Mouse (Mus musculus) limb, embryonic 12.5 days (tissue): ENCODE results near the gene Med25. TPM values are rescaled to one million over a fixed set of nuclear protein-coding genes. Genes with fewer than 3 reads are reported as not detected.
A peak's percentile ranks its signal among the peaks of the same experiment; 100 is the strongest.

Source experiments
- ATAC-seq: fragments of 200-750 bp; cut with Nextera tagmentation; 2 replicates; pipeline ENCODE4 v1.8.0; 2017; ENCODE audit warnings: low read depth, moderate TSS enrichment; ENCODE audit not compliant: insufficient number of reproducible peaks, insufficient read depth, low FRiP score, low TSS enrichment
- H3K27ac ChIP-seq: fragments of 300-500 bp; sonication (generic); 2 replicates; pipeline ENCODE4 v1.5.1; 2016; ENCODE audit warnings: mild to moderate bottlenecking, moderate library complexity
- H3K27me3 ChIP-seq: fragments of 300-500 bp; sonication (generic); 2 replicates; pipeline ENCODE4 v1.6.1; 2016; ENCODE audit warnings: mild to moderate bottlenecking, moderate library complexity
- H3K36me3 ChIP-seq: fragments of 300-500 bp; sonication (generic); 2 replicates; pipeline ENCODE4 v1.6.1; 2016; ENCODE audit warnings: mild to moderate bottlenecking, moderate library complexity
- H3K4me1 ChIP-seq: fragments of 300-500 bp; sonication (generic); replicated peaks from 2 replicates; pipeline ENCODE4 v1.6.1; 2016
- H3K4me2 ChIP-seq: fragments of 300-500 bp; sonication (generic); 2 replicates; pipeline ENCODE4 v1.6.1; 2016; ENCODE audit warnings: mild to moderate bottlenecking, moderate library complexity
- H3K4me3 ChIP-seq: fragments of 300-500 bp; sonication (generic); replicated peaks from 2 replicates; pipeline ENCODE4 v1.5.1; 2016; ENCODE audit warnings: mild to moderate bottlenecking
- H3K9ac ChIP-seq: fragments of 300-500 bp; sonication (generic); replicated peaks from 2 replicates; pipeline ENCODE4 v1.6.1; 2016; ENCODE audit warnings: mild to moderate bottlenecking, moderate library complexity
- H3K9me3 ChIP-seq: fragments of 300-500 bp; sonication (generic); 2 replicates; pipeline ENCODE4 v1.6.1; 2016; ENCODE audit warnings: mild to moderate bottlenecking, moderate library complexity
- WGBS: fragments of 180-500 bp; shearing (Covaris S2); methylation state at CpG from one replicate; pipeline ENCODE4 v1.1.7; 2016; 5-methylcytosine and 5-hydroxymethylcytosine counted together
- polyA plus RNA-seq: library from polyadenylated mRNA; unstranded; fragments of >200 nt; fragmentation: Nextera tagmentation; extraction: Ambion mirVana; gene quantifications from 2 replicates; pipeline ENCODE4 v1.2.1, GENCODE M21; 2016

The Med25 gene
- 116 and 127 TPM in 2 replicates for polyA plus RNA-seq

- ATAC-seq: peak; percentile 61
Measured at GRCm38 (mm10) chr7:44892276-44892921, at the start of gene Med25. Gene Med25, minus strand, starts transcription at chr7:44892712.

GRCm38 (mm10) chr7:44938680-44939079 is 46.2 kb upstream of the Med25 start:
- H3K27me3 ChIP-seq: no peaks in the 10 kb centered on the region
- H3K9me3 ChIP-seq: peaks cover 6% of the 10 kb centered on the region
- no peak overlapping the region for H3K4me3 ChIP-seq
- H3K4me2 ChIP-seq: no peak overlapping the region
- ATAC-seq: no peak
- WGBS: 90% methylated on average over 4 of the region's 4 CpGs
- H3K9ac ChIP-seq: no peak overlapping the region
- H3K27ac ChIP-seq: no peak overlapping the region
- no peaks in the 10 kb centered on the region for H3K4me1 ChIP-seq
- no peaks in the 10 kb centered on the region for H3K36me3 ChIP-seq

More at GRCm38 (mm10) chr7:44892276-44892921, at the start of gene Med25:
- Histone ChIP-seq H3K9ac (peak within 1 kb of the TSS; percentile 85), H3K9me3 (no peaks in the 10 kb centered on the region), H3K27me3 (no peaks in the 10 kb centered on the region), H3K27ac (peak within 1 kb of the TSS; percentile 96), H3K4me3 (peak within 1 kb of the TSS; percentile 82), H3K36me3 (peaks cover 31% of the 10 kb centered on the region), H3K4me1 (peaks cover 38% of the 10 kb centered on the region), H3K4me2 (peak within 1 kb of the TSS; percentile 85)
- under 1% methylated on average over 56 of the region's 56 CpGs for WGBS

GRCm38 (mm10) chr7:44929204-44930151 is 37.0 kb upstream of the Med25 start, which contains the start of gene Ap2a1:
Gene Ap2a1, minus strand, starts transcription at chr7:44929496.
- Histone ChIP-seq H3K36me3 (peaks cover 20% of the 10 kb centered on the region), H3K9ac (peak within 1 kb of the TSS; percentile 89), H3K27me3 (no peaks in the 10 kb centered on the region), H3K27ac (peak within 1 kb of the TSS; percentile 89), H3K4me1 (peaks cover 20% of the 10 kb centered on the region), H3K4me2 (peak within 1 kb of the TSS; percentile 84), H3K9me3 (no peaks in the 10 kb centered on the region), H3K4me3 (peak within 1 kb of the TSS; percentile 82)
- peak; percentile 99 for ATAC-seq
- WGBS: under 1% methylated on average over 84 of the region's 84 CpGs

GRCm38 (mm10) chr7:44928570-44928969 is 36.1 kb upstream of the Med25 start:
- Histone ChIP-seq H3K9ac (peak overlapping the region; percentile 89), H3K9me3 (no peaks in the 10 kb centered on the region), H3K27ac (no peak overlapping the region), H3K36me3 (peaks cover 29% of the 10 kb centered on the region), H3K27me3 (no peaks in the 10 kb centered on the region), H3K4me2 (peak overlapping the region; percentile 84), H3K4me1 (peaks cover 20% of the 10 kb centered on the region), H3K4me3 (peak overlapping the region; percentile 82)
- 5% methylated on average over 1 of the region's 1 CpGs for WGBS
- no peak for ATAC-seq

GRCm38 (mm10) chr7:44925468-44925867 is 33.0 kb upstream of the Med25 start:
- Histone ChIP-seq H3K9me3 (no peaks in the 10 kb centered on the region), H3K9ac (no peak overlapping the region), H3K36me3 (peaks cover 54% of the 10 kb centered on the region), H3K27ac (no peak overlapping the region), H3K4me1 (peaks cover 18% of the 10 kb centered on the region), H3K4me2 (no peak overlapping the region), H3K4me3 (no peak overlapping the region), H3K27me3 (no peaks in the 10 kb centered on the region)
- 77% methylated on average over 3 of the region's 3 CpGs for WGBS
- ATAC-seq: no peak

- no peak overlapping the region for H3K27ac ChIP-seq
- no peak overlapping the region for H3K9ac ChIP-seq
- H3K4me3 ChIP-seq: no peak overlapping the region
- no peaks in the 10 kb centered on the region for H3K9me3 ChIP-seq
- peaks cover 71% of the 10 kb centered on the region for H3K36me3 ChIP-seq
- H3K4me2 ChIP-seq: no peak overlapping the region
- no peaks in the 10 kb centered on the region for H3K27me3 ChIP-seq
- no peak for ATAC-seq
- H3K4me1 ChIP-seq: peaks cover 3% of the 10 kb centered on the region; the same call in 1 of the 2 replicates
Measured at GRCm38 (mm10) chr7:44922530-44922929, 30.0 kb upstream of the Med25 start.

- peaks cover 75% of the 10 kb centered on the region for H3K36me3 ChIP-seq
- no peaks in the 10 kb centered on the region for H3K27me3 ChIP-seq
- H3K9me3 ChIP-seq: no peaks in the 10 kb centered on the region
- no peak overlapping the region for H3K4me3 ChIP-seq
- no peak overlapping the region for H3K27ac ChIP-seq
- WGBS: 93% methylated on average over 5 of the region's 5 CpGs
- H3K9ac ChIP-seq: no peak overlapping the region
- H3K4me2 ChIP-seq: no peak overlapping the region
- H3K4me1 ChIP-seq: no peaks in the 10 kb centered on the region
- ATAC-seq: no peak
Measured at GRCm38 (mm10) chr7:44919127-44919526, 26.6 kb upstream of the Med25 start.

- no peak for ATAC-seq
- Histone ChIP-seq H3K27ac (no peak overlapping the region), H3K4me1 (no peaks in the 10 kb centered on the region), H3K9ac (no peak overlapping the region), H3K9me3 (no peaks in the 10 kb centered on the region), H3K27me3 (no peaks in the 10 kb centered on the region), H3K4me3 (no peak overlapping the region), H3K4me2 (no peak overlapping the region), H3K36me3 (peaks cover 76% of the 10 kb centered on the region)
- WGBS: 87% methylated on average over 3 of the region's 3 CpGs
Measured at GRCm38 (mm10) chr7:44918219-44918618, 25.7 kb upstream of the Med25 start.

- ATAC-seq: no peak
- Histone ChIP-seq H3K4me3 (no peak overlapping the region), H3K9ac (no peak overlapping the region), H3K4me1 (no peaks in the 10 kb centered on the region), H3K27me3 (no peaks in the 10 kb centered on the region), H3K4me2 (no peak overlapping the region), H3K9me3 (no peaks in the 10 kb centered on the region), H3K27ac (no peak overlapping the region), H3K36me3 (peaks cover 76% of the 10 kb centered on the region)
- WGBS: 92% methylated on average over 4 of the region's 4 CpGs
Measured at GRCm38 (mm10) chr7:44916881-44917280, 24.4 kb upstream of the Med25 start.

GRCm38 (mm10) chr7:44916191-44916590 is 23.7 kb upstream of the Med25 start:
- no peak overlapping the region for H3K4me2 ChIP-seq
- no peak overlapping the region for H3K27ac ChIP-seq
- ATAC-seq: no peak
- 83% methylated on average over 6 of the region's 6 CpGs for WGBS
- no peak overlapping the region for H3K4me3 ChIP-seq
- no peak overlapping the region for H3K9ac ChIP-seq
- H3K4me1 ChIP-seq: no peaks in the 10 kb centered on the region
- H3K27me3 ChIP-seq: no peaks in the 10 kb centered on the region
- H3K9me3 ChIP-seq: no peaks in the 10 kb centered on the region
- peaks cover 79% of the 10 kb centered on the region for H3K36me3 ChIP-seq

GRCm38 (mm10) chr7:44915314-44915713 is 22.8 kb upstream of the Med25 start:
- ATAC-seq: no peak
- Histone ChIP-seq H3K9me3 (no peaks in the 10 kb centered on the region), H3K36me3 (peaks cover 82% of the 10 kb centered on the region)

More at GRCm38 (mm10) chr7:44915314-44915713, 22.8 kb upstream of the Med25 start:
- Histone ChIP-seq H3K27ac (no peak overlapping the region), H3K9ac (no peak overlapping the region), H3K4me2 (no peak overlapping the region), H3K4me1 (no peaks in the 10 kb centered on the region), H3K4me3 (no peak overlapping the region), H3K27me3 (no peaks in the 10 kb centered on the region)
- 87% methylated on average over 9 of the region's 9 CpGs for WGBS
